Mouse (Mus musculus) kidney, adult 2 months (tissue): Measurements from ENCODE around the gene Magel2. TPM values are rescaled to one million over a fixed set of nuclear protein-coding genes. Genes with fewer than 3 reads are reported as not detected.
A peak's percentile ranks its signal among the peaks of the same experiment; 100 is the strongest.

Experiments used
- DNase-seq: peaks from one replicate; pipeline ENCODE4 v3.0.0; 2021
- H3K27ac ChIP-seq: fragments of 200-500 bp; 2 replicates; pipeline ENCODE4 v1.5.1; 2012; ENCODE audit warnings: low read depth, low read length, control low read depth, inconsistent platforms; ENCODE audit not compliant: insufficient read depth
- H3K27me3 ChIP-seq: fragments of 200-500 bp; replicated peaks from 2 replicates; pipeline ENCODE4 v1.6.1; 2012; ENCODE audit warnings: mild to moderate bottlenecking, moderate library complexity, low read length, inconsistent platforms; ENCODE audit not compliant: control insufficient read depth, insufficient read depth
- H3K36me3 ChIP-seq: fragments of 200-500 bp; 2 replicates; pipeline ENCODE4 v1.6.1; 2012; ENCODE audit warnings: mild to moderate bottlenecking, moderate library complexity, low read length, inconsistent platforms; ENCODE audit not compliant: control insufficient read depth, insufficient read depth
- H3K4me1 ChIP-seq: fragments of 200-500 bp; 2 replicates; pipeline ENCODE4 v1.6.1; 2011; ENCODE audit warnings: low read length; ENCODE audit not compliant: control insufficient read depth, insufficient read depth
- H3K4me3 ChIP-seq: fragments of 200-500 bp; 2 replicates; pipeline ENCODE4 v1.5.1; 2011; ENCODE audit warnings: mild to moderate bottlenecking, low read depth, low read length, control low read depth; ENCODE audit not compliant: insufficient read depth
- CTCF ChIP-seq: fragments of 200-500 bp; conservative IDR thresholded peaks from 2 replicates; pipeline ENCODE4 v1.5.1; 2011; ENCODE audit warnings: low read depth, mild to moderate bottlenecking, control low read depth, low read length, moderate library complexity, mixed read lengths; ENCODE audit not compliant: insufficient read depth, insufficient read length
- POLR2A ChIP-seq: fragments of 200-500 bp; IDR thresholded peaks from one replicate; pipeline ENCODE4 v1.6.1; 2011; ENCODE audit warnings: low read depth, low read length, control low read depth
- WGBS: fragments of 180-500 bp; shearing (Covaris S2); methylation state at CpG from one replicate; pipeline ENCODE4 v1.1.7; 2018; 5-methylcytosine and 5-hydroxymethylcytosine counted together
- polyA plus RNA-seq: library from polyadenylated mRNA; depleted of rRNA; stranded (reverse); fragments of >200 nt; gene quantifications from 2 replicates; pipeline ENCODE4 v1.2.3, GENCODE M21; 2012; rRNA removed

The Magel2 gene
- polyA plus RNA-seq, 1 experiment, result 0.02 TPM

DNA sequence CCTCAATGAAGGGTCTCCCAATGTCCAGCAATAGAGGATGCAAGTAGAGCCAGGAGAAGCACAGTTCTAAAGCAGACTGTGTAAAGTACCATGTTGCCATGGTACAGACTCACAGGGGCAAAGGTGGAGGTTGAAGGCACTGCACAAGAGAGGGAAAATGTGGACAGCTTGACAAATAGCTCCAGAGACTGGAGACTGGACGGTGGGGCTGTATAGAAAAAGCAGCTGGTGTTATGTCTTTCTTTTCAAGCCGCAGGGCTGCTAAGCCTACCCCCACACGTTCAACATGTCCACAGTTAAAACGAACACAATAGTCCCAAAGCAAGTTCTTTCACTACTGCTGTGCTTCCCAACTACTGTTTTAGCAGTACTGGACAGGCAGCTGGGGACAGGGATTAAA is 46.4 kb downstream of the Magel2 start:
- no peak for DNase-seq
- no peak for TF ChIP-seq CTCF
- no peak for TF ChIP-seq POLR2A
- Histone ChIP-seq H3K4me1 (no peaks in the 10 kb centered on the region), H3K27me3 (peaks cover 2% of the 10 kb centered on the region), H3K27ac (no peak overlapping the region), H3K36me3 (no peaks in the 10 kb centered on the region), H3K4me3 (no peak overlapping the region)
- WGBS, result 54% methylated on average over 4 of the region's 4 CpGs

DNA sequence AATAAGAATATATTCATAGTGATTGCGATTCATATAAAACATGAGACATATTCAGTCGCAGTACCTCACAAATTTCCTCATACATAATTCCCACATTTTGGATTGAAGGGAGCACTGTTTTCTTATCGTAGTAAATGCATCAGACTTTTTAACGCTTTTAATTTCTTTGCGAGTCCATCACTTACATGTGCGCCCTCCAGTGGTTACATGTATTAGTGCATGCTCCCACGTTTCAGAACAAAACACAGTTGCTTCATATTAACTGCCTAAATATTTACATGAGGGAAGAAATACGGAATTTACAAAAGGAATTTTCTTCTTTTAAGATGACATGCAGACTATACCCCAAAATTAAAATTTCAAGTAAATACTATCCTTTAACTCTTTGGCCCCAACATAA is 51.5 kb downstream of the Magel2 start:
- Histone ChIP-seq H3K36me3 (no peaks in the 10 kb centered on the region), H3K4me1 (no peaks in the 10 kb centered on the region), H3K27me3 (no peaks in the 10 kb centered on the region), H3K27ac (no peak overlapping the region), H3K4me3 (no peak overlapping the region)
- DNase-seq, result peak; percentile 22
- TF ChIP-seq POLR2A (no peak), CTCF (no peak)
- WGBS, result 20% methylated on average over 8 of the region's 8 CpGs

Other genes with a start within 250 kb of the Magel2 start
- 2.3 TPM in 2 replicates for gene Ndn, start 30.4 kb upstream of the Magel2 start, polyA plus RNA-seq
- gene Mkrn3, start 43.1 kb downstream of the Magel2 start, polyA plus RNA-seq, result 0.56 and 0.77 TPM in 2 replicates
- gene Peg12, start 87.5 kb downstream of the Magel2 start, polyA plus RNA-seq, result 0.30 and 0.35 TPM in 2 replicates